Mouse (Mus musculus) testis, adult 2 months (tissue): ENCODE results near the gene Top1.

Experiments
- CTCF ChIP-seq: fragments of 200-500 bp; IDR thresholded peaks from 2 replicates; pipeline ENCODE4 v1.5.1; 2012; ENCODE audit warnings: low read depth, mild to moderate bottlenecking, inconsistent platforms, low read length, moderate library complexity; ENCODE audit not compliant: control insufficient read depth, insufficient read depth, insufficient replicate concordance
- POLR2A ChIP-seq: fragments of 200-500 bp; IDR thresholded peaks from 2 replicates; pipeline ENCODE4 v1.6.1; 2012; ENCODE audit warnings: low read depth, mild to moderate bottlenecking, inconsistent platforms, low read length, moderate library complexity; ENCODE audit not compliant: control insufficient read depth

DNA sequence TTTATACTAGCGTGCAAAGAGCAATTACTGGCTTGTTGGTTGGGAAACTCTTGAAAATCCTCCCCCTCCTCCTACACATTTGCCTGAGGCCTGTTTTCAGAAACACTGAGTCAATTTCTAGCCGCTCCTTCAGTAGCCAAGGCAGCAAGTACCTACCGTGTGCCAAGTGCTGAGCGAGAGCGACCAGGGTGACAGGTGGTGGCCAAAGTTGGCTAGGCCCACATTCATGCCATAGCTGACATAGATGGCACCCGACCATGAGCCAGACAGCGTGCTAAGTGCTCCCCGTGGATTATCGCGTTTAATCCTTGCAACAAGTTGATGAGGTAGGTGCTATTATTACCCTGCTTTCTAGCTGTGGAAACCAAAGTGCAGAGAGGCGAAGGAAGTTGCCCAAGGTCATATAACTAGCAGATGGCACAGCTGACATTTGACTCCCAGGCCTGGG is 24.7 kb upstream of the Top1 start:
- TF ChIP-seq POLR2A (no peak), CTCF (no peak)
